Mouse (Mus musculus) urinary bladder, postnatal 36 days (tissue): ENCODE results near the gene Ccdc71.

Experiments used
- DNase-seq, 2 experiments: peaks; one replicate each; pipeline ENCODE4 v3.0.0; 2022; ENCODE audit warnings: low spot score in 2 of 2, mixed read lengths in 1 of 2

Ccdc71 gene

DNA sequence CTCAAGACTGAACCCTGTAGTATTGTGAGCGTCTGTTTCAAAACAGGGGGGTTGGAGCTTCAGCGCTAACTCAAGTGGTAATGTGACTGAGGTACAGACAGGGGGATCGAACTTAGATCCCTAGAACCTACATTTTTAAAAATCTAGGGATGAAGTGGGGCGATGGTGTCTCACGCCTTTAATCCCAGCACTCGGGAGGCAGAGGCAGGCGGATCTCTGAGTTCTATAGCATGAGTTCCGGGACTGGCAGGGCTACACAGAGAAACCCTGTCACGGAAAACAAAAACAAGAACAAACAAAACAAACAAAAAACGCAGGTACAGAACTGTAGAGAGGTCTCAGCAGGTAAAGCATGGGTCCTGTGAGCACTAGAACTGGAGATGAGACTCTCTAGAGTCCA, 3.4 kb upstream of the Ccdc71 start:
- DNase-seq = no peak

DNA sequence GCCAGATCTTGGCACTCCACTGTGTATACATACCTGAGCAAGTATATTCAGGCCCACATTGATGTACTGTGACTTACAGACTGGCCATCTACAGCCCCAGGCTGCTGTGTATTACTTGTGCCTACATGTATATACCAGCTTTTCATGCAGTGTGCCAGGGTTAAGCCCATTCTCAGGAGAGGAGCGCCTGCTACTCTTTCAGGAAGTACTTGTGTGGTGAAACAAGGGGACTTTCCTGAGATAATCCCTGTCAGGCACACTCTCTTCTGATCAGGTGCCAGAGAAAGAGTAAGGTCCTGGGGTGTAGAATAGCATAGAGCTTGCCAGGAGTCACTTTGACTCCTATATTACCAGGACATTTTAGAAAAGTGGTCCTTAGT, 398 bp upstream of the Ccdc71 start:
- DNase-seq = no peak

DNA sequence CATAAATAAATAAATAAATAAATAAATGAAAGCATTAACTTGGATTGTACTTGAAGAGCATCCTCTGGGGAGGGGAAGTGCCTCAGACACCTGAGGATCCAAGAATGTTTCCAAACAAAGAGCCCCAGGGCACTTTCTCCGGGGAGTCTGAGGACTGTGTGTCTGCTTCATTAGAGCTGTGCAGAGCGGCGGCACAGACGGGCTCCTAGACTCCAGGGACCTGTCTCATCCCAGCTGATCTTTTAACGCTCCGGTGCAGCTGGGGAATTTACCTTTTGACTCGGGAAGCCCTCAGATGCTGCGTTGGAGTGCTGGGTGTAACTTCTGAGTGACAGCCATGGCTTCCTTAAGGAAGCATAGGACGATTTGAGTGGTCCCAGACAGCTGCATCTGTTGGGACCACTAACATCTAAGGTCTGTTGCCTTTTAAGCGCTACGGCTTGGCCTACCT, 879 bp downstream of the Ccdc71 start, which contains the start of gene Klhdc8b:
TSS of gene Klhdc8b (minus strand) at position 401 of the 451 bp plus-strand sequence.
- DNase-seq = no peak

DNA sequence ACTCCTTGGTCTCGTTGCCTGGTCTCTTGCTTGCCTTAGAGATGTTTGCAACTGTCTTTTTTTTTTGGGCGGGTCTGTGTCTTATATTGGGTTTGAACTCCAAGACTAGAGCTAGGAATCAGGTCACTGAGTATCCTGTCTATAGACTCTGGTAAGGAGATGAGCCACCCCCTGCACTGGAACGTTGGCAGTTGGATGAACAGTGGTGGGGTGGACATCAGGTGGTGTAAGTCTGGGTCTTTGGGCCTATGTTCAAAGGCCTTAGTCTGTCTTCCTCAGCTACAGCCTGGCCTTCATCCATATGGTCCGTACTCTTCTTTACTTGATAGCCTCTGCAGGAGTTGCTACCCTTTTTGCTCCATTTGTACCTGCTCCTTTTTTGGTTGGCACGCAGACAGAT, 1.3 kb downstream of the Ccdc71 start:
- no peak for DNase-seq

DNA sequence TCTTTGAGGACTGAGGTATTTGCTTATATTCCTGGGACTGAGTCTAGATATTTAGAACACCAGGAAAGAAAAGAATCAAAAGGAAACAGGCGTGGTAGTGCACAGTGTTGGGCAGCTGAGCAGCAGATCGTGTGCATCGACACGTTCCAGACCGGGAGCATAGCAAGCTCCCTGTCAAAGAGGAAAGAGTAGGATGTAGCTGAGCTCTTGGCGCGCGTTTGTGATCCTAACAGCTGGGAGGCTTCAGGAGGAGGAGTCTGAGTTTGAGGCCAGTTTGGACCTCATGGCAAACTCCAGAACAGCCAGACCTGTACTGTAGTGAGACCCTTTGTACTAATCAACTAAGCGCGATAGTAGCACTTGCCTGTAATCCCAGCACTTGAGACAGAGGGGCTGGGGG, 1.9 kb downstream of the Ccdc71 start:
- peak in 1 of 2 experiments; percentile 38 for DNase-seq

DNA sequence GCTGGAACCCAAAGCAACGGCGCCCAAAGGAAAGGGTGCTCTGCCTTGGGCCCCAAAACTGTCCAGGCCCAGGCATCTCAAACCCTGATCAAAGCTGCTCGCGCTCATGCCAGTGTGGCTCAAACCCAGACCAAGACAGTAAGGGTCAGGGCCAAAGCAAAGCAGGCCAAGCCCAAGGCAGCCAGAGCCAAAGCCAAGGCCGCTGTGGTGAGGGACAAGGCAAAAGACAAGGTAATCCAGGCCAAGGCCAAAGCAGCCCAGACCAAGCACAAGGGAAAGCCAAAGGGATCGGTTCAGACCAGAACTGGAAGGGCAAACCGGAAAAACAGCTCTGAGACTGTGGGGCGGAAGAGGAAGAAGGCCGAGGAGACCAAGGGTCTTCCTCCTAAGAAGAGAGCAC, 3.4 kb downstream of the Ccdc71 start:
- no peak for DNase-seq

DNA sequence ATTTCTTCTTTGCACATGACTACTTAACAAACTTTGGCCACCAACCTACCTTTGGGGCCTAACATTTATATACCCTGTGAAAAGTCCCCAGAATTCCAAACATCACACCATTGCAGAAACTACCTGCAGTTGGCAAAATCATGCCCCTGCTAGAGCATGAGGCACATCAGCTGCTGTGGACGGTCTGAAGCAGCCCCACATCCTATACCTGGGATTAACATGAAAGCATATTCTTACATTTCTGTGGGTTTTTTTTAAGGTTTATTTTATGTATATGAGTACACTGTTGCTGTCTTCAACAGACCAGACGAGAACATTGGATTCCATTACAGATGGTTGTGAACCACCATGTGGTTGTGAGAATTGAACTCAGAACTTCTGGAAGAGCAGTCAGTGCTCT, 5.9 kb downstream of the Ccdc71 start:
- no peak for DNase-seq

DNA sequence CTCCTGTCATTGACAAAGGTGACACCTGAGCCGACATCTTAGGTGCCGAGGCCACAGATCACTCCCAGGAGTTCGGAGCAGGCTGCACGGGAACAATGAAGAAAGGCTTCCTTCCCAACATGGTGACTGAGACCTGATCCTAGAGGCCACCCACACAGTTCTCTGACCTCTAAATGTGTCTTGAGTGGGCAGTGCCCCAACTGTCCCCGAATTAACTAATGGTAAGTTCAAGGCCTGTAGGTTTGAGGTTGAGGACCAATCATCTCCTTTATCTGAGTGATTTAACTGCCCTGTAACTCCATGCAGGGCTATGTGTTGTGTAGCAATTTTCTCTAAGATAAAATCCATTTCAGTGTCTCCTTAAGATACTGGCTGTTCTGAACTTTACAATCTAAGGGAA, 9.1 kb downstream of the Ccdc71 start:
- DNase-seq = no peak

DNA sequence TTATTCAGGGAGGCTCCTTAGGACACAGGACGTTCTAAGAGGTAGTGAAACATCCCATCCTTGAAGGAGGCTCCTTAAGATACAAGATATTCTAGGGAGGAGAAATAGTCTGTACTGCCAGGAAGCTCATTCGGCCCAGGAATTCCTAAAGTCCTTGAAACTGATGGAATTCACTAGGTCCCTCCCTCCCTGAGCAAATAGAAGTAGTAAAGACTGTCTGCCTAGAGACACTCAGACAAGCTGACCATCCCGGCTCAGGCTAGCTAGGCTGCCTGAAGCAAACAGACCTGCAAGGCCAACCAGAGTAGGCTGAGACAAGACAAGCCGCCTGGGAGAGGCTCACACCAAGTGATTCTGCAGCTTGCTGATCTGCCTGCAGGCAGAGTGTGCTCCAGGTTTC, 9.5 kb downstream of the Ccdc71 start:
- no peak for DNase-seq

DNA sequence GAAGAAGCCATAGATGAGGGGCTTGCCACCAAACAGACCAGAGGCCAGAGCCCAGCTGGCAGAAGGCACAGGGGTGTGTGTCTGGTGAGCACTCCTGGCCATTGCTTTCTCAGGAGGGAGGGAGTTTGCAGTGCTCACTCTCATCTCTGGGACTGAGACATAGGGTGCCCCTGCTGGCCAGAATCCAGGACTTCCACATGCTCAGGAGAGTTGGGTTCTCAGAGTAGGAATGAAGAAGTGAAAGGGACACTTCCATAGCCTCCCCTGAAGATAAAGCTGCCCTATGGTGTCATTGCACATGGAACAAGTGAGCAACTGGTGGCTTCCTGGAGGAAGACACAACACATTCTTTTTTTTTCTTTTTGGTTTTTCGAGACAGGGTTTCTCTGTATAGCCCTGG, 14.2 kb downstream of the Ccdc71 start:
- DNase-seq = no peak

DNA sequence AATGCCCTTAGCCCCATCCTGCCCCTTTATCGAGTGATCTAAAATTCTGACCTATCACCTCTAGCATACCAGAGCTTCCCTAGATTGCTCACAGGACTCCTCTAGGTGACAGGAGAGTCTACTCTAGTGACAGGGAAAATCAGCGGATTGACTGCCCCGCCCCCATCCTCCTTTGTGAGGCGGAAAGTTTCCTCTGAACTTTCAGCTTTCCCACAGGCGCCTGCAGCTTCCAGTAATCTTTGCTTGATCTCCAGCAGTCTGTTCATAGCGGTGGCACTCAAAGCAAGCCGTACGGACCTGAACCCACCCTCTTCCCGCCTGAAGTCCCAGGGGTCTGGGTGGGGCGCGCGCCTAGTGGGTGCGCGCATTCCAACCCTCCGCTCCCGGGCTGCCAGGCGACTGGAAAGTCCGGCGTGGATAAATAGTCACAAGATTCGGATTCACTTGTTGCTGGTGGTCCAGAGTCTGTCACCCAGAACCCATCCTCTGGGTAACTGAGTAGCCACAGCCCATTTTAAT, 18.4 kb downstream of the Ccdc71 start:
- DNase-seq = peak; percentile 79 to 82

DNA sequence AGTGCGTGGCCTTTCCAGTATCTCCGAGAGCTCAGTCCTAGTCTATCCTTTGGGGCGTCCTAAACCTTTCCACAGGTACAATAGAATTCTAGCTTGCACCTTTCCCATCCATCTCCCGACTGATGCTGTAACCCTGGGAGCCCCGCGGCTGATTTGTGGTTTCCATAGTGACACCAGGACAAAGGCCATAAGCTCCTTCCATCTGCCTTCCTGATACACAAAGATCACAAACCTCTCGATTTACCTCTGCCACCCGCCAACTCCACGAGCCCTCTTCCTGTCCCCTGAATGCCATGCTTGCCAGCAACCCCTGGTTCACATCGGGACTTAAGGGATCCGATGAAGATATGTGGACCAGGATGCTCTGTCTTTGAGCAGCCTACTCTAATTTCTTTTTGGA, 18.9 kb downstream of the Ccdc71 start:
- peak in 1 of 2 experiments; percentile 30 for DNase-seq

DNA sequence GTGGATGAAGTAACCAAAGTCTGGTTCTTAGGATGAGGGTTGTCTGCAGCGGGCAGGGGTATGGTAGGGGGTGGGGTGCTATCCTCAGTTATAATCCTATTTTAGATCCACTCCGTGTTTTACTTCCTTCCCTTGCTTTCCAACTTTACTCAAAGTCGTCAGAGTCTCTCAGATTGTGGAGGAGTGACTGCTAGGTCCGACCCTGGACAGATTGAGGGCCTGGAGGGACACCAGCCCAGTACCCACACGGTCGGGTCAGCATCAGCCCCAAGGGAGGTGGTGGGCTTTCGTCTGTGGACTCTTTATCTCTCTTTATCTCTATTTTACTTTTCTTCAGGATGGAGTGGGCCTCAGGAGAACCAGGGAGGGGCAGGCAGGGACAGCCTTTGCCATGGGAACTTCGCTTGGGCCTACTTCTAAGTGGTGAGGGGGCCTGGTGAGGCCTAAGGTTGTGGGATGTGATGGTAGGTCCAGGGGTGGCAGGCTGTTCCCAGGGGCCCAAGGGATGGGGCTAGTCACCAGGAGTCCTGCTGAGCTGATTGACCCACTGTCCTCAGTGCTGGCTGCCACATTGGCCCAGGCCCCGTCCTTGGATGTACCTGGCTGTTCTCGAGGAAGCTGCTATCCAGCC, 19.5 kb downstream of the Ccdc71 start, which contains the start of gene Lamb2:
TSS of gene Lamb2 (plus strand) at position 16 of the 631 bp plus-strand sequence.
- peak in 1 of 2 experiments; percentile 35 for DNase-seq

DNA sequence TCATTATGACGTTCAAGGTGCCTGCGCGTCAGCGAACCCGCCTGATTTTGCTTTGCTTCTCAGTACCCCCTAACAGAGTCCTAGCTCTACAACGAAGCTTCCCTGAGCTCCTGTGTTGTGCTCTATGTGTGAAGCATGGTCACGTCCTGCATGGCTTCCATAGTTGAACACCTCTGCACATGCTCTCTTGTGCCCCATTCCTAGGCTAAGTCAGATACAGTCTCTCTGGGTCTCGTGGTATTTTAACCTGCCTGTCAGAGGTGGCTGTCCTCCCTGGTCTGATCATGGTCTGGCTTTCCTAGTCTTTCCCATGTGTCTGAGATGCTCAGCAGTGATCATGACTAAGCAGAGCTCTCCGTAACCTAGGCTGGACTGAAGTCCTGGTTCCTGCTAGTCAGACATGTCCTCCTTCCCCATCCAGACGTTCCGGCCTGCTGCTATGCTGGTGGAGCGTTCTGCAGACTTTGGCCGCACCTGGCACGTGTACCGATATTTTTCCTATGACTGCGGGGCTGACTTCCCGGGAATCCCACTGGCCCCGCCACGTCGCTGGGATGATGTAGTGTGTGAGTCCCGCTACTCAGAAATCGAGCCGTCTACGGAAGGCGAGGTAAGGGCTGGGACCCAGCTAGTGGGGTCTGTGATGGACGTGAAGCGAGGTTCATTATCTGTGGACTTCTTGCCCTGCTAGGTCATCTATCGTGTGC, 20.6 kb downstream of the Ccdc71 start:
- no peak for DNase-seq

DNA sequence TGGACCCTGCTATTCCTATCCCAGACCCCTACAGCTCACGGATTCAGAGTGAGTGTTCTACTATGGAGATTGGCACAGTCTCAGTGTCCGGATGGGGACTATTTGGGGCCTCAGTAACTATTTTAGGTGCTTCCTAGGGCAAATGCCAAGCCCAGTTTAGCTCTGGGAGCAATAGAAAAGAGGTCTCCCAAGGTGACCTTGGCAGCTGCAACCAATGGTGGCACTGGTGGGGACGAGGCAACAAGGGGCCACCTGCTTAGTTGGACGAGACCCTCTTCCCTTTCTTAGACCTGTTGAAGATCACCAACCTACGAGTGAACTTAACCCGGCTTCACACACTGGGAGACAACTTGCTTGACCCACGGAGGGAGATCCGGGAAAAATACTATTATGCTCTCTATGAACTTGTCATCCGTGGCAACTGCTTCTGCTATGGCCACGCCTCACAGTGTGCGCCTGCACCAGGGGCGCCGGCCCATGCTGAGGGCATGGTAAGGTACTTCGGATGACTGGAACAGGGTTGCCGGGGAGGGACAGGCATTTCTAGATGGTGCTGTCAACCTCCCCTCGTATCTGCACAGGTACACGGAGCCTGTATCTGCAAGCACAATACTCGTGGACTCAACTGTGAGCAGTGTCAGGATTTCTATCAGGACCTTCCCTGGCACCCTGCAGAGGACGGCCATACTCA, 21.3 kb downstream of the Ccdc71 start:
- DNase-seq = no peak

DNA sequence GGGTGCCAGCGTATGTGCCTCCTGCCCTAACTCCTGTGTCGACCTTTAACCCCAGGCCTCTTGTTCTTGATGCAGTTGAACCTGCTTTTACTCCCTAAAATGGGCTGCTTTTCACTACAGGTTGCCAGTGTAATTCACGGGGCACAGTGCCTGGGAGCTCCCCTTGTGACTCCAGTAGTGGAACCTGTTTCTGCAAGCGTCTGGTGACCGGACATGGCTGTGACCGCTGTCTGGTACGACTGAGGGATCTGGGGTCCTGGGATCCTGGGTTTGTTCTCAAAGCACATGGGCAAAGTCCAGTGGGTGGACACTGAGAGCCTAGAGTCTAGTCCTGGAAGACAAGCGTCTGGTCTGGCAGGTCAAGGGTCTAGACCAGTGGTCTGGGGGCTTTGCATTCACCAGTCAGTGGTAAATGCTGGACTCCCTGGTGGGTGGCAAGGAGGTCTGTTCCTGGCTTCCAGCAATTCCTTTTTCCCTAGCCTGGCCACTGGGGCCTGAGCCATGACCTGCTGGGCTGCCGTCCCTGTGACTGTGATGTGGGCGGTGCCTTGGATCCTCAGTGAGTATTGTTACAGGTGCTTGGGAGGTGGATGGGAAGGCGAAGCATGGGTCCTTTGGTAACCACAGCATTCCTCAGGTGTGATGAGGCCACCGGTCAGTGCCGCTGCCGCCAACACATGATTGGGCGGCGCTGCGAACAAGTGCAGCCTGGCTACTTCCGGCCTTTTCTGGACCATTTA, 22.9 kb downstream of the Ccdc71 start:
- DNase-seq = no peak

DNA sequence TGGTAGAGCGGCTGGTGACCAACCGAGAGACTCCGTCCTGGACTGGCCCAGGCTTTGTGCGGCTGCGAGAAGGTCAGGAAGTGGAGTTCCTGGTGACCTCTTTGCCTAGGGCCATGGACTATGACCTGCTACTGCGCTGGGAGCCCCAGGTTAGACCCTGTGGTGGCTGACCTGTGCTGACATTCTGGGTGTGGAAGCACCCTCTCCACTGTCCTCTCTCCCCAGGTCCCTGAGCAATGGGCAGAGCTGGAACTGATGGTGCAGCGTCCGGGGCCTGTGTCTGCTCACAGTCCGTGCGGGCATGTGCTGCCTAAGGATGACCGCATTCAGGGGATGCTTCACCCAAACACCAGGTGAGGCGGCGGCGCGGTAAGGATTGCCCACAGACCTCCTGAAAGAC, 23.7 kb downstream of the Ccdc71 start:
- no peak for DNase-seq

DNA sequence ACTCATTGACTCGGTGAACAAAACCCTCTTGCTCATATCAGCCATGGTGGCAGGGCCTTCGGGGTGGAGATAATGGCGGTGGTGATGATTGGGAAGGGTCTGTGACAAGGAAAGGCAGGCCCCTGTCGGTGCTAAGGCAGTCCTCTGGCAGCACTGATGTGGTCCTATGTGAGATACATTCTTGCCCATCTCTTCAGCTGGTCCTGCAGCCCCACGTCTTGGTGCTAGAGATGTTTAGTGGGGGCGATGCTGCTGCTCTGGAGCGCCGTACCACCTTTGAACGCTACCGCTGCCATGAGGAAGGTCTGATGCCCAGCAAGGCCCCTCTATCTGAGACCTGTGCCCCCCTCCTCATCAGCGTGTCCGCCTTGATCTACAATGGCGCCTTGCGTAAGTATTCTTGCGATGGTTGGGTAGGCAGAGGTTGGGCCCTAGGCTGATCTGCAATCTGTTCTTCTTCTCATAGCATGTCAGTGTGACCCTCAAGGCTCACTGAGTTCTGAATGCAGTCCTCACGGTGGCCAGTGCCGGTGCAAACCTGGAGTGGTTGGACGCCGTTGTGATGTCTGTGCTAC, 25.1 kb downstream of the Ccdc71 start:
- DNase-seq = no peak

DNA sequence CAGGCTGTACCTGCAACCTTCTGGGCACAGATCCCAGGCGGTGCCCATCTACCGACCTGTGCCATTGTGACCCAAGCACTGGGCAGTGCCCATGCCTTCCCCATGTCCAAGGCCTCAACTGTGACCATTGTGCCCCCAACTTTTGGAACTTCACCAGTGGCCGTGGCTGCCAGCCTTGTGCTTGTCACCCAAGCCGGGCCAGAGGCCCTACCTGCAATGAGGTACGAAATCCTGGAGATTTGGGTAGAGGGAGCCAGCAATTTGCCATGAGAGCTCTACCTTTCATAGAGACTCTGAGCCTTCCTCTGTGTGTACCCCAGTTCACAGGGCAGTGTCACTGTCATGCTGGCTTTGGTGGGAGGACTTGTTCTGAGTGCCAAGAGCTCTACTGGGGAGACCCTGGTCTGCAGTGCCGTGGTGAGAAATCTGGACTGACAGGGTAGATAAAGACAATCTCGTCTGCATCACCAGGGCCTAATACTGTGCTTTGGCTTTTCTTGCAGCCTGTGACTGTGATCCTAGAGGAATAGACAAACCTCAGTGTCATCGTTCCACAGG, 26.7 kb downstream of the Ccdc71 start:
- no peak for DNase-seq

DNA sequence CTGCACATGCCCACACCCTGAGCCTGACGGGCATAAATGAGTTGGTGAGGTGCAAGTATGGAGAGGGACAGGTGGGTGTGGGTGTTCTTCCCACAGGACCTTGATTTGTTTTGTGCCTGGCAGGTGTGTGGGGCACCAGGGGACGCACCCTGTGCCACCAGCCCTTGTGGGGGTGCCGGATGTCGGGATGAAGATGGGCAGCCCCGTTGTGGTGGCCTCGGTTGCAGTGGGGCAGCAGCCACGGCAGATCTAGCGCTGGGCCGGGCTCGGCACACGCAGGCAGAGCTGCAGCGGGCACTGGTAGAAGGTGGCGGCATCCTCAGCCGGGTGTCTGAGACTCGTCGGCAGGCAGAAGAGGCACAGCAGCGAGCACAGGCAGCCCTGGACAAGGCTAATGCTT, 28.1 kb downstream of the Ccdc71 start:
- no peak for DNase-seq

DNA sequence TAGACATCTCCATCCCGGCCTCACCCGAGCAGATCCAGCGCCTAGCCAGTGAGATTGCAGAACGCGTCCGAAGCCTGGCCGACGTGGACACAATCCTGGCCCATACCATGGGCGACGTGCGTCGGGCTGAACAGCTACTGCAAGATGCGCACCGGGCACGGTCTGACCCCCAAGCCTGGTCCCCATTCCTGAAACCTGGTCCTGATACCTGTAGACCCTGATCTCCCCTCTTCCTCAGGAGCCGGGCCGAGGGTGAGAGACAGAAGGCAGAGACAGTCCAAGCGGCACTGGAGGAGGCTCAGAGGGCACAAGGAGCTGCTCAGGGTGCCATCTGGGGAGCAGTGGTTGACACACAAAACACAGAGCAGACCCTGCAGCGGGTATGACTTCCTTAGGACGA, 28.9 kb downstream of the Ccdc71 start:
- no peak for DNase-seq
